Mouse (Mus musculus) E14TG2a.4 (cell line): ENCODE measurements around the gene Tomm5.

Experiments
- CTCF ChIP-seq: conservative IDR thresholded peaks from 2 replicates; pipeline ENCODE4 v1.5.1; 2014; ENCODE audit warnings: low read length
- NANOG ChIP-seq: IDR thresholded peaks from 2 replicates; pipeline ENCODE4 v1.6.1; 2014; ENCODE audit warnings: borderline replicate concordance, low read length, mixed read lengths
- POU5F1 ChIP-seq: IDR thresholded peaks from 2 replicates; pipeline ENCODE4 v1.6.1; 2014; ENCODE audit warnings: low read length, borderline replicate concordance

DNA sequence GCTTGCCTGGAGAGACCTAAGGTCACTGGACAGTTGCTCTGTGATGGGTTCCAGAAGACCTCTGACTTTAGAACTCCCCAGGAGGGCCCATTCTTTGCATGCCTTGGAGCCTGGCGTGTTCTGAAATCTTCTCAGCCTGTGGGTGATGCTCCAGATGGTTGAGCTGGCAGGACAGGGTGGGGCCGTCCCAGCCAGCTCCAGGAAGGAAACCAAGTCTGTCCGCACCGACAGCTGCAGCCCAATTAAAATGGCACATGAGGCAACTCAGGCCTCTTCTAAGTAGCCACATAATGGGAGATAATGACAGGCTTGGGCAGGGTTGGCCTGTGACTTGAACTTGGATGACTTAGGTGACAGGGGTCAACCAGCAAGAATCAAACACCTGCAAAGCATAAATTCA, 29.7 kb upstream of the Tomm5 start:
- TF ChIP-seq CTCF = no peak
- no peak for TF ChIP-seq POU5F1
- no peak for TF ChIP-seq NANOG
